Mouse (Mus musculus) right cerebral cortex, postnatal 14 days (tissue): ENCODE results near the gene Ankrd33b.

Source experiments
- DNase-seq: peaks from one replicate; pipeline ENCODE4 v3.0.0; 2022

Ankrd33b gene

GRCm38 (mm10) chr15:31258693-31259439, 108.7 kb downstream of the Ankrd33b start:
- DNase-seq, result no peak

GRCm38 (mm10) chr15:31258029-31258692, 109.4 kb downstream of the Ankrd33b start:
- DNase-seq, result no peak

- no peak for DNase-seq
These were observed 110.2 kb downstream of the Ankrd33b start for GRCm38 (mm10) chr15:31257329-31257728.

- DNase-seq, result no peak
These were observed 111.8 kb downstream of the Ankrd33b start for GRCm38 (mm10) chr15:31255762-31256161.

- no peak for DNase-seq
These were observed 112.5 kb downstream of the Ankrd33b start for GRCm38 (mm10) chr15:31254939-31255535.

GRCm38 (mm10) chr15:31253963-31254362, 113.6 kb downstream of the Ankrd33b start:
- no peak for DNase-seq

- DNase-seq, result no peak
These were observed 114.1 kb downstream of the Ankrd33b start for GRCm38 (mm10) chr15:31253380-31253779.

GRCm38 (mm10) chr15:31252590-31253311, 114.8 kb downstream of the Ankrd33b start:
- no peak for DNase-seq

- no peak for DNase-seq
These were observed 116.3 kb downstream of the Ankrd33b start for GRCm38 (mm10) chr15:31251189-31251588.

- no peak for DNase-seq
These were observed 116.8 kb downstream of the Ankrd33b start for GRCm38 (mm10) chr15:31250676-31251075.

- no peak for DNase-seq
These were observed 117.5 kb downstream of the Ankrd33b start for GRCm38 (mm10) chr15:31250027-31250426.

GRCm38 (mm10) chr15:31248882-31249281, 118.6 kb downstream of the Ankrd33b start:
- DNase-seq, result no peak

GRCm38 (mm10) chr15:31247035-31247434, 120.5 kb downstream of the Ankrd33b start:
- peak; percentile 47 for DNase-seq

- no peak for DNase-seq
These were observed 121.6 kb downstream of the Ankrd33b start for GRCm38 (mm10) chr15:31245934-31246333.

- no peak for DNase-seq
These were observed 122.7 kb downstream of the Ankrd33b start for GRCm38 (mm10) chr15:31244696-31245445.

- no peak for DNase-seq
These were observed 124.3 kb downstream of the Ankrd33b start for GRCm38 (mm10) chr15:31243260-31243659.
